ENCODE assay signal across 20 mouse cellular contexts in genomic region chr10:93699689-93700478, GRCm38 (mm10). TPM values are rescaled to one million over a fixed set of nuclear protein-coding genes. Genes with fewer than 3 reads are reported as not detected.
DNase-seq lines count a peak whose midpoint lies in the region; ATAC-seq lines count a peak whose summit lies in the region.
"Had no signal": no experiment of that assay in that cellular context is flagged by ENCODE, and none has a peak within 500 bp of the region (broad histone marks: within the 10 kb centered on the region; RNA-seq: fewer than 3 reads in every experiment).

No protein-coding gene starts in this region.

- H3K4me3 ChIP-seq in forebrain, embryonic 11.5 days (ENCODE audit: low read depth, low read length), result no peak overlapping the region
- no peak overlapping the region for H3K4me3 ChIP-seq in forebrain, embryonic 10.5 days
- H3K4me3 ChIP-seq in megakaryocyte, embryonic 14.5 days (replicated peaks), result peak overlapping the region; percentile 87
- no peak overlapping the region for H3K4me3 ChIP-seq in limb, embryonic 10.5 days
- H3K4me3 ChIP-seq in midbrain, embryonic 14.5 days (replicated peaks; ENCODE audit: low read depth, low read length), result peak overlapping the region; percentile 12; the same call in 1 of the 2 replicates
- H3K4me3 ChIP-seq: erythroblast, embryonic 14.5 days; heart, embryonic 10.5 days; limb, embryonic 12.5 days had no signal

- no peaks in the 10 kb centered on the region for H3K27me3 ChIP-seq in forebrain, embryonic 11.5 days (ENCODE audit: control insufficient read depth, insufficient read depth, low read length)
- H3K27me3 ChIP-seq in forebrain, embryonic 10.5 days (ENCODE audit: poor library complexity, severe bottlenecking), result no peaks in the 10 kb centered on the region
- H3K27me3 ChIP-seq in megakaryocyte, embryonic 14.5 days (replicated peaks), result peaks cover 24% of the 10 kb centered on the region
- H3K27me3 ChIP-seq in limb, embryonic 10.5 days (ENCODE audit: low read depth, poor library complexity, severe bottlenecking), result no peaks in the 10 kb centered on the region
- no peaks in the 10 kb centered on the region for H3K27me3 ChIP-seq in midbrain, embryonic 14.5 days (ENCODE audit: control insufficient read depth, insufficient read depth, low read length)
- H3K27me3 ChIP-seq: limb, embryonic 12.5 days had no signal

- no peak for ATAC-seq in forebrain, embryonic 11.5 days (replicated peaks; ENCODE audit: low FRiP score)
- no peak for ATAC-seq in megakaryocyte, adult 5-6 weeks (ENCODE audit: poor library complexity, severe bottlenecking)
- no peak for ATAC-seq in midbrain, embryonic 14.5 days (ENCODE audit: low FRiP score, low TSS enrichment)

- peak overlapping the region; percentile 28; the same call in 1 of the 2 replicates for H3K4me2 ChIP-seq in forebrain, embryonic 11.5 days (ENCODE audit: low read depth, low read length, severe bottlenecking)
- peak overlapping the region; percentile 49 for H3K4me2 ChIP-seq in midbrain, embryonic 14.5 days (ENCODE audit: low read length)
- H3K4me2 ChIP-seq: limb, embryonic 12.5 days had no signal

- H3K4me1 ChIP-seq in forebrain, embryonic 11.5 days (replicated peaks; ENCODE audit: control insufficient read depth, insufficient read depth, low read length), result no peaks in the 10 kb centered on the region; the same call in 1 of the 2 replicates
- H3K4me1 ChIP-seq in forebrain, embryonic 10.5 days, result peaks cover 17% of the 10 kb centered on the region
- H3K4me1 ChIP-seq in megakaryocyte, embryonic 14.5 days, result peaks cover 26% of the 10 kb centered on the region
- H3K4me1 ChIP-seq in limb, embryonic 10.5 days, result no peaks in the 10 kb centered on the region
- H3K4me1 ChIP-seq in midbrain, embryonic 14.5 days (ENCODE audit: control insufficient read depth, insufficient read depth, low read length), result peaks cover 8% of the 10 kb centered on the region
- H3K4me1 ChIP-seq: heart, embryonic 10.5 days; limb, embryonic 12.5 days had no signal

- WGBS in forebrain, embryonic 11.5 days, result 79% methylated on average over 10 of the region's 10 CpGs
- 88% methylated on average over 10 of the region's 10 CpGs for WGBS in forebrain, embryonic 10.5 days
- WGBS in limb, embryonic 10.5 days, result 91% methylated on average over 10 of the region's 10 CpGs
- WGBS in midbrain, embryonic 14.5 days, result 59% methylated on average over 10 of the region's 10 CpGs

- no peaks in the 10 kb centered on the region for H3K36me3 ChIP-seq in forebrain, embryonic 11.5 days (ENCODE audit: control insufficient read depth, insufficient read depth, low read length)
- H3K36me3 ChIP-seq in forebrain, embryonic 10.5 days (replicated peaks), result no peaks in the 10 kb centered on the region
- no peaks in the 10 kb centered on the region for H3K36me3 ChIP-seq in megakaryocyte, embryonic 14.5 days (replicated peaks; ENCODE audit: low read length)
- no peaks in the 10 kb centered on the region for H3K36me3 ChIP-seq in limb, embryonic 10.5 days
- no peaks in the 10 kb centered on the region for H3K36me3 ChIP-seq in midbrain, embryonic 14.5 days (ENCODE audit: control insufficient read depth, insufficient read depth, low read length)
- H3K36me3 ChIP-seq: heart, embryonic 10.5 days; limb, embryonic 12.5 days had no signal

- H3K9ac ChIP-seq in forebrain, embryonic 11.5 days (ENCODE audit: low read length), result no peak overlapping the region
- H3K9ac ChIP-seq in midbrain, embryonic 14.5 days (replicated peaks; ENCODE audit: low read length), result no peak overlapping the region
- H3K9ac ChIP-seq: limb, embryonic 12.5 days had no signal

- DNase-seq in forebrain, embryonic 11.5 days (ENCODE audit: low spot score), result no peak
- no peak for DNase-seq in forebrain, embryonic 10.5 days (ENCODE audit: extremely low spot score, low spot score)
- peak; percentile 18 for DNase-seq in limb, embryonic 10.5 days (ENCODE audit: low spot score)
- no peak for DNase-seq in midbrain, embryonic 14.5 days
- DNase-seq in c-Kit-positive CD71-positive TER-119-positive erythroid progenitor cells, embryonic 14.5 days (ENCODE audit: low spot score), result no peak
- no peak for DNase-seq in cerebellum, adult 9-10 months
- DNase-seq: adrenal gland, postnatal 36 days; cerebellum, postnatal 14 days; gastrocnemius, postnatal 14 days; kidney, adult 2 months; kidney, postnatal 36 days; layer of hippocampus, postnatal 36 days; right cerebral cortex, postnatal 14 days; thymus, postnatal 4 days had no signal

- H3K27ac ChIP-seq in forebrain, embryonic 11.5 days (ENCODE audit: low read depth, low read length), result peak overlapping the region; percentile 18; the same call in 1 of the 2 replicates
- H3K27ac ChIP-seq in forebrain, embryonic 10.5 days, result no peak overlapping the region
- no peak overlapping the region for H3K27ac ChIP-seq in limb, embryonic 10.5 days
- no peak overlapping the region for H3K27ac ChIP-seq in midbrain, embryonic 14.5 days (replicated peaks; ENCODE audit: low read depth, low read length)
- H3K27ac ChIP-seq: heart, embryonic 10.5 days; limb, embryonic 12.5 days; stomach, postnatal 0 days had no signal

- no peaks in the 10 kb centered on the region for H3K9me3 ChIP-seq in forebrain, embryonic 11.5 days (ENCODE audit: control insufficient read depth, low read length)
- no peaks in the 10 kb centered on the region for H3K9me3 ChIP-seq in forebrain, embryonic 10.5 days
- H3K9me3 ChIP-seq in megakaryocyte, embryonic 14.5 days, result no peaks in the 10 kb centered on the region
- no peaks in the 10 kb centered on the region for H3K9me3 ChIP-seq in limb, embryonic 10.5 days (replicated peaks)
- H3K9me3 ChIP-seq in midbrain, embryonic 14.5 days (ENCODE audit: control insufficient read depth, low read length), result no peaks in the 10 kb centered on the region
- H3K9me3 ChIP-seq: heart, embryonic 10.5 days; limb, embryonic 12.5 days had no signal

RNA-seq across cellular contexts. Expression of gene Ntn4, which starts 59.4 kb away (rescaled TPM):
- 2.9 and 4.4 TPM in 2 replicates for polyA plus RNA-seq in forebrain, embryonic 11.5 days (2014; fragmentation: Nextera tagmentation; extraction: Ambion mirVana)
- polyA plus RNA-seq in forebrain, embryonic 10.5 days (2016; fragmentation: Nextera tagmentation; extraction: Ambion mirVana), result 0.84 and 1.1 TPM in 2 replicates
- 0.22 and 1.6 TPM in 2 replicates for polyA plus RNA-seq in megakaryocyte, embryonic 14.5 days (2012; ENCODE audit: insufficient read depth, low replicate concordance)
- total RNA-seq in megakaryocyte, adult 5-6 weeks (2015), result 0.66 and 0.76 TPM in 2 replicates
- total RNA-seq in megakaryocyte, adult 5-6 weeks (2017), result 0.18 and 0.57 TPM in 2 replicates
- polyA plus RNA-seq in limb, embryonic 10.5 days (2016; fragmentation: Nextera tagmentation; extraction: Ambion mirVana), result 0.34 and 0.76 TPM in 2 replicates
- 0.86 and 2.0 TPM in 2 replicates for polyA plus RNA-seq in midbrain, embryonic 14.5 days (2014; fragmentation: Nextera tagmentation; extraction: Ambion mirVana)
- polyA plus RNA-seq: erythroblast, embryonic 14.5 days had no signal

Comparison
In these comparisons a context has a peak if more than half of its experiments do, and no peak if none do; other contexts are left out.
1. H3K4me3 ChIP-seq: peak in megakaryocyte, embryonic 14.5 days (single experiment) and midbrain, embryonic 14.5 days (single experiment); none in forebrain, embryonic 11.5 days (single experiment), forebrain, embryonic 10.5 days (single experiment) and limb, embryonic 10.5 days (single experiment).